Mouse (Mus musculus): ENCODE measurements around the gene Exd1. TPM values are rescaled to one million over a fixed set of nuclear protein-coding genes. Genes with fewer than 3 reads are reported as not detected.
"Not testable (repeated sequence)": the region's sequence is repeated elsewhere in the genome, so short reads cannot be mapped to it uniquely, and the experiment has no call there.

Gene Exd1
- total RNA-seq, 2 experiments from 2014 or later: 0.48 to 0.67 TPM

GRCm38 (mm10) chr2:119546848-119547521, 442 bp downstream of the Exd1 start:
- DNase-seq: peak; percentile 82 to 87
- intact Hi-C loops (cut with DNase I): loop anchor here (5.0 kb wide), 3 partner anchors 45 to 125 kb away; partner anchors contain the start of gene Ino80

GRCm38 (mm10) chr2:119543656-119544055, 3.8 kb downstream of the Exd1 start:
- intact Hi-C loops (cut with DNase I): no loop called here
- DNase-seq: no peak

- intact Hi-C loops (cut with DNase I): no loop called here
- peak; percentile 15 to 18 for DNase-seq
Observed at GRCm38 (mm10) chr2:119542106-119542505, 5.3 kb downstream of the Exd1 start.

- DNase-seq: no peak
- intact Hi-C loops (cut with DNase I): no loop called here
Observed at GRCm38 (mm10) chr2:119538802-119539201, 8.6 kb downstream of the Exd1 start.

- DNase-seq: no peak
- intact Hi-C loops (cut with DNase I): no loop called here
Observed at GRCm38 (mm10) chr2:119525422-119525821, 22.0 kb downstream of the Exd1 start.

- intact Hi-C loops (cut with DNase I): no loop called here
- DNase-seq: no peak
Observed at GRCm38 (mm10) chr2:119523836-119524235, 23.6 kb downstream of the Exd1 start.

- intact Hi-C loops (cut with DNase I): no loop called here
- no peak for DNase-seq
Observed at GRCm38 (mm10) chr2:119520550-119520949, 26.9 kb downstream of the Exd1 start.

GRCm38 (mm10) chr2:119516811-119517210, 30.6 kb downstream of the Exd1 start:
- intact Hi-C loops (cut with DNase I): no loop called here
- DNase-seq: no peak

- intact Hi-C loops (cut with DNase I): no loop called here
- no peak for DNase-seq
Observed at GRCm38 (mm10) chr2:119514026-119514522, 33.4 kb downstream of the Exd1 start.

GRCm38 (mm10) chr2:119512292-119512691, 35.1 kb downstream of the Exd1 start:
- no peak for DNase-seq
- intact Hi-C loops (cut with DNase I): no loop called here

GRCm38 (mm10) chr2:119510856-119511255, 36.6 kb downstream of the Exd1 start:
- intact Hi-C loops (cut with DNase I): no loop called here
- DNase-seq: no peak

GRCm38 (mm10) chr2:119508518-119508917, 38.9 kb downstream of the Exd1 start:
- DNase-seq; intact Hi-C loops (cut with DNase I): not testable (repeated sequence)

GRCm38 (mm10) chr2:119507108-119507507, 40.3 kb downstream of the Exd1 start:
- intact Hi-C loops (cut with DNase I): no loop called here
- no peak for DNase-seq

- intact Hi-C loops (cut with DNase I): no loop called here
- DNase-seq: no peak
Observed at GRCm38 (mm10) chr2:119500965-119501652, 46.3 kb downstream of the Exd1 start.

GRCm38 (mm10) chr2:119498859-119499258, 48.6 kb downstream of the Exd1 start:
- DNase-seq: no peak
- intact Hi-C loops (cut with DNase I): no loop called here

- intact Hi-C loops (cut with DNase I): no loop called here
- no peak for DNase-seq
Observed at GRCm38 (mm10) chr2:119496082-119496481, 51.3 kb downstream of the Exd1 start.

- intact Hi-C loops (cut with DNase I): no loop called here
Observed at GRCm38 (mm10) chr2:119491953-119492352, 55.5 kb downstream of the Exd1 start.

GRCm38 (mm10) chr2:119486488-119486887, 60.9 kb downstream of the Exd1 start:
- DNase-seq: no peak
- intact Hi-C loops (cut with DNase I): no loop called here

More at GRCm38 (mm10) chr2:119491953-119492352, 55.5 kb downstream of the Exd1 start:
- no peak for DNase-seq

- intact Hi-C loops (cut with DNase I): no loop called here
- DNase-seq: no peak
Observed at GRCm38 (mm10) chr2:119482307-119482706, 65.1 kb downstream of the Exd1 start.

GRCm38 (mm10) chr2:119478397-119478749, 69.1 kb downstream of the Exd1 start:
- no peak for DNase-seq
- intact Hi-C loops (cut with DNase I): loop anchor here (5.0 kb wide), 1 partner anchor 69 kb away; the partner anchor contains the start of genes Chp1 and Exd1

GRCm38 (mm10) chr2:119477571-119478396, 69.6 kb downstream of the Exd1 start, which contains the start of gene Ino80:
Gene Ino80, minus strand, starts transcription at chr2:119477687.
- intact Hi-C loops (cut with DNase I): loop anchor here (5.0 kb wide), 1 partner anchor 70 kb away; the partner anchor contains the start of genes Chp1 and Exd1
- peak; percentile 98 to 99 for DNase-seq

Measured in gastrocnemius, postnatal 36 days (tissue).